Mouse (Mus musculus) G1E (cell line): ENCODE measurements at regions not wholly inside any gene's neighbourhood (a gene's known extent, or its start where the extent isn't known, plus 50 kb on each side); places are given as distances from the start of the nearest gene placed in this dataset.
"Not testable (repeated sequence)": the region's sequence is repeated elsewhere in the genome, so short reads cannot be mapped to it uniquely, and the experiment has no call there.

Experiments used
- ATAC-seq: 2 replicates; pipeline ENCODE4 v1.8.0; 2016; ENCODE audit warnings: mild to moderate bottlenecking; ENCODE audit not compliant: insufficient number of reproducible peaks, poor library complexity, low FRiP score, severe bottlenecking; ENCODE audit errors: extremely low read depth
- DNase-seq: peaks from one replicate; pipeline ENCODE4 v3.0.0; 2012; ENCODE audit warnings: low spot score
- H3K27me3 ChIP-seq: 2 replicates; pipeline ENCODE4 v1.6.1; 2012; ENCODE audit warnings: mild to moderate bottlenecking, low read length, inconsistent platforms; ENCODE audit not compliant: insufficient read depth
- H3K36me3 ChIP-seq: replicated peaks from 2 replicates; pipeline ENCODE3; 2012; ENCODE audit warnings: mild to moderate bottlenecking, inconsistent platforms
- H3K4me1 ChIP-seq: 2 replicates; pipeline ENCODE4 v1.6.1; 2012; ENCODE audit warnings: low read depth, low read length, inconsistent platforms, mixed read lengths; ENCODE audit not compliant: insufficient read depth
- H3K4me3 ChIP-seq: 2 replicates; pipeline ENCODE4 v1.5.1; 2012; ENCODE audit warnings: low read depth, mild to moderate bottlenecking, inconsistent platforms, low read length, moderate library complexity, mixed read lengths
- H3K9me3 ChIP-seq: replicated peaks from 2 replicates; pipeline ENCODE4 v1.6.1; 2012; ENCODE audit warnings: inconsistent platforms
- CTCF ChIP-seq: IDR thresholded peaks from 2 replicates; pipeline ENCODE4 v1.5.1; 2012; ENCODE audit warnings: low read depth, low read length, inconsistent platforms, mixed read lengths
- GATA1 ChIP-seq: IDR thresholded peaks from 2 replicates; pipeline ENCODE4 v1.6.1; 2012; ENCODE audit warnings: borderline replicate concordance, low read length, inconsistent platforms, mixed read lengths
- GATA2 ChIP-seq: IDR thresholded peaks from 2 replicates; pipeline ENCODE4 v1.6.1; 2012; ENCODE audit warnings: low read depth, low read length, inconsistent platforms, borderline replicate concordance
- POLR2AphosphoS5 ChIP-seq: IDR thresholded peaks from 2 replicates; pipeline ENCODE4 v1.6.1; 2012; ENCODE audit warnings: low read depth, low read length, inconsistent platforms; ENCODE audit not compliant: insufficient replicate concordance
- TAL1 ChIP-seq: conservative IDR thresholded peaks from 2 replicates; pipeline ENCODE4 v1.6.1; 2012; ENCODE audit warnings: low read depth, low read length, inconsistent platforms, mixed read lengths

- Histone ChIP-seq H3K4me1 (no peaks in the 10 kb centered on the region), H3K36me3 (no peaks in the 10 kb centered on the region), H3K27me3 (no peaks in the 10 kb centered on the region), H3K9me3 (peaks cover 69% of the 10 kb centered on the region), H3K4me3 (no peak overlapping the region)
- TF ChIP-seq TAL1 (no peak), CTCF (no peak), GATA1 (no peak), GATA2 (no peak), POLR2AphosphoS5 (no peak)
- no peak for ATAC-seq
- DNase-seq = no peak
These were observed 104.5 kb upstream of the Ipo5 start for GRCm38 (mm10) chr14:120806553-120806893.

- DNase-seq (no peak), ATAC-seq (no peak)
- Histone ChIP-seq H3K9me3 (peaks cover 77% of the 10 kb centered on the region), H3K27me3 (no peaks in the 10 kb centered on the region), H3K4me3 (no peak overlapping the region), H3K4me1 (no peaks in the 10 kb centered on the region), H3K36me3 (no peaks in the 10 kb centered on the region)
- TF ChIP-seq GATA2 (no peak), POLR2AphosphoS5 (no peak), GATA1 (no peak), CTCF (no peak), TAL1 (no peak)
These were observed 101.7 kb upstream of the Ipo5 start for GRCm38 (mm10) chr14:120809321-120809720.

- DNase-seq (no peak), ATAC-seq (no peak)
- Histone ChIP-seq H3K27me3 (no peaks in the 10 kb centered on the region), H3K36me3 (no peaks in the 10 kb centered on the region), H3K4me1 (no peaks in the 10 kb centered on the region), H3K4me3 (no peak overlapping the region), H3K9me3 (peaks cover 53% of the 10 kb centered on the region)
- TF ChIP-seq GATA1 = no peak
These were observed 97.1 kb upstream of the Ipo5 start for GRCm38 (mm10) chr14:120813938-120814337.

- ATAC-seq, H3K36me3 ChIP-seq: not testable (repeated sequence)
These were observed 95.9 kb upstream of the Ipo5 start for GRCm38 (mm10) chr14:120815126-120815525.

GRCm38 (mm10) chr14:120816529-120816928 is 94.5 kb upstream of the Ipo5 start:
- Histone ChIP-seq H3K9me3 (peaks cover 43% of the 10 kb centered on the region), H3K36me3 (no peaks in the 10 kb centered on the region), H3K4me1 (no peaks in the 10 kb centered on the region), H3K27me3 (no peaks in the 10 kb centered on the region), H3K4me3 (no peak overlapping the region)
- TF ChIP-seq GATA2 (no peak), TAL1 (no peak), CTCF (no peak), GATA1 (no peak), POLR2AphosphoS5 (no peak)
- ATAC-seq = no peak
- no peak for DNase-seq

More at GRCm38 (mm10) chr14:120815126-120815525, 95.9 kb upstream of the Ipo5 start:
- not testable (repeated sequence) for DNase-seq, H3K4me1 ChIP-seq, H3K27me3 ChIP-seq, H3K4me3 ChIP-seq
- H3K9me3 ChIP-seq = peaks cover 44% of the 10 kb centered on the region

GRCm38 (mm10) chr14:120826187-120826586 is 84.8 kb upstream of the Ipo5 start:
- DNase-seq (no peak), ATAC-seq (no peak)
- no peaks in the 10 kb centered on the region for H3K27me3 ChIP-seq
- H3K4me1 ChIP-seq = no peaks in the 10 kb centered on the region
- TF ChIP-seq CTCF = no peak
- no peak for TF ChIP-seq POLR2AphosphoS5
- TF ChIP-seq GATA1 = no peak
- no peak for TF ChIP-seq GATA2
- no peak for TF ChIP-seq TAL1
- no peak overlapping the region for H3K4me3 ChIP-seq
- peaks cover 49% of the 10 kb centered on the region for H3K9me3 ChIP-seq
- no peaks in the 10 kb centered on the region for H3K36me3 ChIP-seq

- H3K36me3 ChIP-seq, H3K4me1 ChIP-seq, ATAC-seq, DNase-seq, H3K27me3 ChIP-seq, H3K4me3 ChIP-seq: not testable (repeated sequence)
- H3K9me3 ChIP-seq = peaks cover 64% of the 10 kb centered on the region
These were observed 80.6 kb upstream of the Ipo5 start for GRCm38 (mm10) chr14:120830389-120830835.
